Mouse (Mus musculus) common myeloid progenitor, adult 5-6 weeks (primary cell): ENCODE results near the gene Gcnt4. TPM values are rescaled to one million over a fixed set of nuclear protein-coding genes. Genes with fewer than 3 reads are reported as not detected.

ENCODE experiments used
- ATAC-seq: replicated peaks from 2 replicates; pipeline ENCODE4 v1.8.0; 2016; ENCODE audit warnings: low read depth, mild to moderate bottlenecking, moderate TSS enrichment, inconsistent platforms; ENCODE audit not compliant: poor library complexity, severe bottlenecking
- total RNA-seq: library from RNA; stranded (forward); fragments of 200-1000, 187-1606 nt; gene quantifications from 2 replicates; pipeline ENCODE4 v1.2.3, GENCODE M21; 2017

The Gcnt4 gene
- total RNA-seq, 1 experiment from 2014 or later, result 1.5 TPM

DNA sequence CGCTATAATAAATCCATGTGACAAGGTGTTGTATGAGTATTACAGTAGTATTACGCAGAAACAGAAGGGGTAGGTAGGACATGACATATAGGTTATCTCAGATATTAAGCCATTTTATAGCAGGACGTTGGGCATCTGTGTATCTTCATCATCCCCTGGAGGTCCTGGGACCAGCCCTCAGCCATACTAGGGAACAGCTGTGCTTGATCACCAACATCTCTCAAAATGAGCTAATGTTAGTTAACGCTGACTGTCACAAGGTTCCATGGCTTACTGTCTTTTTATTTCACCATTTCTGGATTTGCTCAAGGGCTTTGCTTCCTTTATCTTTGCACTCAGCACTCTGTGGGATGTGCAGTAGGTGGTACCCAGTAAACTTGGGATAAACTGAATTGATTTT is 21.3 kb downstream of the Gcnt4 start:
- no peak for ATAC-seq

DNA sequence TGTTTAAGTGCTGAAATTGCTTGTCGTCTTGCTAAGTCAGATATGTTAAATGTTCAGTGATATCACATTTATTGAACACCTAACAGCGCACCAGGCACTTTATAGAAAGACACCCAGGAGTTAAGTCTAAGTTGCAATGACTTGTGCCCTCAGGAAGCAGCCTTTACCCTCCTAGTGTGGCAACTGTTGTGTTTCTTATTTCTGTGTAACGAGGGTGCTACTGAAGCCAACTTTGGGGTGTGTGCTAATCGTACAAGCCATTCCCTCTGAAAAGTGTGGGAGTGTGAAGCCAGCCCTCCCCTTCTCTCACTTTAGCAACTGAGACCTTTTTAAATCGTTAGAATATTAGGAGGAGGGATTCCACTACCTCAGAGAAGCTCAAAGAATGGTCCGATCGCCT is 23.2 kb downstream of the Gcnt4 start:
- ATAC-seq, result no peak

- ATAC-seq, result no peak
Measured at GRCm38 (mm10) chr13:96951880-96952279, 27.4 kb downstream of the Gcnt4 start.

DNA sequence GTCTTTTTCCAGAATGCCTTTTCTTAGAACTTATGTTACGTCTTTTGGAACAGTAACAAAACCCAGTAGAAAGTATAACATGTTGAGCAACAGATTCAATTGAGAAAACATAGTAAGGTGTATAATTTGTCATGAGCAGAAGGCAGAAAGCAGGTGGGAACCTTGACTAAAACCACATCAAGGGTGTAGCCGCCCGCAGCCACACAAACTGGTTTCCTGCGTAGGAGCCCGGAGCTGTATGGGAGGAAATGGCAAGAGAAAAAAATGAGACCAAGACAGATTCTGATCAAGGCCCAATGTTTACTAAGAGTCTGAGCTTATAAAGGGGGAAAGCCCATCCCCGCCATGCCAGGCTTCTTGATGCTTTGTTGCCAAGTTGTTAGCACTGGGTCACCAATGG is 32.0 kb downstream of the Gcnt4 start:
- peak; percentile 55; the same call in 1 of the 2 replicates for ATAC-seq

DNA sequence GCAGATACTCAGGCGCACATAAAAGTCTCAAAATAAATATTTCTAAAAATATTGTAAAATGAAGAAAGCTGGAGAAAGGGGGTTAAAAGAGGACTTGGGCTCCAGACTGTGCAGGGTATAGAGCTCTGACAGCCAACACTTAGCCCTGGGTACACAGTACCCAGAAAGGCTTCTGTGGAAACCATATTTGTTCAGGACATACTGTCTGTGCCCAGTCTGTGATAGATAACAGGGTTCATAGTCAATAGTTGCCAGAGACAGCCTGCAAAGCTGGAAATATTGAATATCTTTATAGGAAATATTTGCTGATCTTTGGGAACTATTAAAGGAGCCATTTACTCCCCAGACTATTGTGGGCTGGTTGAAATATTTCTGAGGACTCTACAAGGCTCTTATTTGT is 35.5 kb downstream of the Gcnt4 start:
- ATAC-seq, result no peak

DNA sequence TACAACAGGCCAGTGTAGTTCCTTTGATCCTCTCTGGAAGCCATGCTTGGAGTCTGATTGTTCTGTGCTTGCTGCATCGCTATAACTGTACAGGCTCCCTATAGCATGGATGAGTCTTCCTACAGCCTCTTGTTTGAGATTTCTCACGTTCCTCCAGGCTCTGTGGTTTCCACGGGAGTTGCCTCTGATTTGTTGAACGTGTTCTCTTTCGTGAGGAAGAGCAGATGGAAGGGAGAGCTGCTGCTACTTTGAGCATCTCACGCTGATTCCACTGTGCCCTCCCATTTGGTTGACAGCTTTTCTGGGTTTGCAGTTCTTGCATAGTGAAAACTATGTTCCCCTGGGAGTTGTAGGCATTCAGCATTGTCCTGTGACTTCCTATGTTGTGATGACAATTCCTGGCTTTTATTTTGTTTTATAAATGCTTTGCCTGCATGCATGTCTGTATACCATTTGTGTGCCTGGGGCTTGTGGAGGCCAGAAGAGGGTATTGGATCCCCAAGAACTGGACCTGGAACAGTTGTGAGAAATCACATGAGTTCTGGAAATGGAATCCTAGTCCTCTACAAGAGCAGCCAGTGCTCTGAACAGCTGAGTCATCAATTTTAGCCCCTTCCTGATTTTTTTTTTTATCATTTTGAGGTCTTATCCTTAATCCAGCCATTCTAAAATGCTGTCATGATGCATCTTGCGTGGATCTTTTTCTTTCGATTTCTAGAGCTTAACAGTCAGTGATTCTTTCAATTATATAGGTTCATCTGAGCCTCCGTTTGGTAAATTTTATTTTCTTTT is 37.1 kb downstream of the Gcnt4 start:
- no peak for ATAC-seq

DNA sequence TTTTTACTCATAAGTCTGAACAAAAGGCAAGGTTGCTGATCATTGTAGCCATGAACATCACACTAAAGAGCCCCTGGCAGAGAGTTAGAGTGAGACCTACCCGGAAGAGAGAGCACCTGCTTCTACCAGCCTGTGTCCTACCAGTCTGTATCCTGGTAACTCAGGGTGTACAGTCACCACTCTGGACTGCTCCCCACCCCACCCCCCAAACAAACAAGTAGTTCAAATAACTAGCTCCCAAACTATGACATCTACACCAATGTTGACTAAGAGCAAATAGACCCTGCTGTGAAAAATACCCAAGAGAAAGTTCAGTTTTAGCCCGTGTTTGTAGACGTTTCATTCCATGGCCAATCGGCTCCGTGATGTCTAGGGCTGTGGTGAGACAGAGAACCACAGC is 38.3 kb downstream of the Gcnt4 start:
- no peak for ATAC-seq

DNA sequence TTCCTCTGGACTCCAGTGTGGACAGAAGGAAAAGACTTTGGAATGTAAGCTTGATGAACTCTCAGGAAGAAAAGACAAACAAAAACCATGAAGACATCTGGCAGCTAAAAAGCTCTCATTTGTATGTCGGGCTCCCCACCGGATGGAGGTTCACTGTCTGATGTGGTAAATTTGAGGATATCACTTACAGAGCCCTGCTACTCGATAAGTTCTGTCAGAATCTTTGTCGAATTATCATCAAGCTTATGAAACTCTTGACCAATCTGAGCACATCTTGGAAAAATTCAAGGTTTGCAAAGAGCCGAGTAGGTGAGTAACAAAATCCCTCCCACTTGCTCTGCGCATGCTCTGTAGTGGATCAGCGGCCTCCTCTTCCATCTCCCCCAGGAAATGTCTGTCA is 40.5 kb downstream of the Gcnt4 start:
- no peak for ATAC-seq

DNA sequence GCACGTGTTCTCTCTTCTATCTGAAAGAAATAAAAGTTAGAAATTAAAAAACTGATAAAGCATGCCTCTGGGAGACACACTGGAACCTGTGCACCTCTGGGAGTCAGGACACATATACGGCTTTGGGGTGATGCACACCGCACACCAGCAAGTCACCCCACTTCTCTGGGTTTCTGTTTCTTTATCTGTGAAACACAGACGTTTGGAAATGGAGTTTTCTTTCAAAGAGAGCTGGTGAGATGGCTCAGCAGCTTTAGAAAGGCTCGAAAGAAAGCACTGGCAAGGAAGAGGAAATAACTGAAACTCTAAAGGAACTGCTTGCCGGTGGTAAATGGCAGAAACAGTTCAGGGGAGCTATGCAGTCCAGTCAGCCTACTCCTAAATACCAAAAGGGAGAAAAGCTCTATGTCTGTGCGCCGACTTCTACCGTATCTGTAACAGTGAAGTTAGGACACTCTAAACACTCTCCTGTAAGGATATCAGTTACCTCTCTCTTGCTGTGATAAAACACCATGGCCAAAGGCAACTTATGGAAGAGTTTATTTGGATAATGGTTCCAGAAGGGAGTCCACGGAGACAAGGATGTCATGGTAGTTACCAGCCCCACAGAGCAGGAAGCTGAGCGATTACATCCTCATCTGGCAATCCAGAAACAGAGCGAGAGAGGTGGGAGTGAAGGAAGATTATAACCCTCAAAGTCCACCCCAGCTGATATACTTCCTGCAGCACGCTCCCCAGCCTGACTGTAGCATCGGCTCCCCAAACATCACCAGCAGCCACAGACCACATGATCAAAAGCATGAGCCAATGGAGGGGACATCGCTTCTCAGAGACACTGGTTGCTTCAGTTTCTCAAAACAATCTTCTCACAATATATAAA is 42.0 kb downstream of the Gcnt4 start:
- peak; percentile 42; the same call in 1 of the 2 replicates for ATAC-seq

- ATAC-seq, result no peak
Measured at GRCm38 (mm10) chr13:96967091-96967490, 42.6 kb downstream of the Gcnt4 start.

DNA sequence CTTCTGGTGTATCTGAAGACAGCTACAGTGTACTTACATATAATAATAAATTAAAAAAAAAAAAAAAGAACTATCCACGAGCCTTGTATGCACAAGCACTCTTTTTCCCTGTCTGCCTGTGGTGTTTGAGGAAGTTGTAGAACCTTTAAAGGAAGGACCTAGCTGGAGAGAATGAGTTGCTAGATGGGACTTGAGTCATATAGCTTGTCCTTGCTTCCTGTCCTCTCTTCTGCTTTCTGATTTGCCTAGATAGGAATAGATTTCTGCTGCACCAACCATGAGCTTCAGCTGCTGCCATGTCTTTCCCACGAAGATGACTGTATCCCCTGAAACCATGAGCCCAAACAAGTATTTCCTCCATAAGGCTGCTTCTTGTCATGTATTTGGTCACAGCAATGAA is 43.3 kb downstream of the Gcnt4 start:
- ATAC-seq, result 0 out of 2 replicates have a peak, but pooled peaks have one; percentile 25

DNA sequence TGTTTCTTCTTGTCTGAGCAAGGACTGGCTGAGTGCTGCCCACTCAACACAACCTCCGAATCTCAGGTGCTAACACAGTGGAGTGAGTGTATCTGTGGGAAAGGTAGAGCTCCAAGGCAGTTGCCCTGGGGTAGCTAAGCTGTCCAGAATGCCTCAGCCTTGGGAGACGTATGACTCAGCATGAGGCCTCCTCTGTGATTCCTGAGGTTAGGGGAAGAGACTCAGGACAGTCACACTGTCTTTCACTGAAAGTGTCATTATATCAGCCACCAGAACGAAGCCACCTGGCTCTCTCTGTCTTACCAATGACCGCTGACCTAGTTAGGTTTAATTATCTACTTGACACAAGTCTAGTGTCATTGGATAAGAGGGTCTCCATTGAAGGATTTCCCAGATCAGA is 46.6 kb downstream of the Gcnt4 start:
- ATAC-seq, result no peak

DNA sequence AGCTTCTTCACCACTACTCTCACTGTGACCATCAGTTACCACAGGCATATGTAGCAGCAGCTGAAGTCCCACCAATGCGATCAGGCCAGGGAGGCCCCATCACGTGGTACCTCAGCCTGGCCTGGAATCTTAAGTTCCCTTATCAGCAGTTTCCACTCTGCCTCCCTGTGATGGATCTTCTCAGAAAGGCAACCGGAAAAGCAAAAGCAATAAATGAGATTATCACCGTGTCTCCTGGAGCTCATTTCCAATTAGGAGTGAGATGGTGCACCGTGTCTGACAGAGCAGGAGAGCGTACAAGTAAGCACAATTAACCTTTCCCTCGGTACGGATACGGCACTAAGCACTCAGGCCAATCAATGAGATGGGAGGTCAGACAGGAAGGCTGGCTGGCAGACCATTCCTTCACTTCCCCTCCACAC is 47.4 kb downstream of the Gcnt4 start:
- no peak for ATAC-seq

- ATAC-seq, result no peak
Measured at GRCm38 (mm10) chr13:96973318-96973717, 48.8 kb downstream of the Gcnt4 start.

DNA sequence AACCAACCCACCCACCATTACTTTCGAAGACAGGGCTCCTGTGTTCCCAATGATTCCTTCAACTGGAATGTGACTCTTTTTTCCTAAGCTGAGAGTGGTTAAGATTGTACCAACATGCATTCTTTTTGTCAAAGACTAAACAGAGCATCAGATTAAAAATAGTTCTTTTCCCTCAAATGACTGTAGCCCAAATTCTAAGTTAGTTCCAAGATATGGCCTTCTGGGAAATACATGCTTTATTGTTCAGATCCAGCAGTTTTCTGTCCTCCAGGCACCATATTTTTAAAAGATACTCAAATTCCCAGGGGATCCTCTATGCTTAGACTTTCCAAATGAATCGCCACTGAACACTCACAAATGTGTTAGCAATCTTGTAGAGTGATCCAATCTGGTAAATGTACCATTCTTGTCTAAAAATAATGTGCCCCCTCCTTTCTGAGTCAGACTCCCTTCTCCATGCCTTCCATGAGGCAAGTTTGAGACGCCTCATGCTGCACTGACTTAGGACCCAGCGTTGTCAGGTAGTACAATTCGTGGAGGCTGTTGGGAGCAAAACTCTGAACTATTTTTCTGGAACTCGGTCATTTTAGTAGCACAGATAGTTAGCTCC is 52.6 kb downstream of the Gcnt4 start:
- no peak for ATAC-seq

DNA sequence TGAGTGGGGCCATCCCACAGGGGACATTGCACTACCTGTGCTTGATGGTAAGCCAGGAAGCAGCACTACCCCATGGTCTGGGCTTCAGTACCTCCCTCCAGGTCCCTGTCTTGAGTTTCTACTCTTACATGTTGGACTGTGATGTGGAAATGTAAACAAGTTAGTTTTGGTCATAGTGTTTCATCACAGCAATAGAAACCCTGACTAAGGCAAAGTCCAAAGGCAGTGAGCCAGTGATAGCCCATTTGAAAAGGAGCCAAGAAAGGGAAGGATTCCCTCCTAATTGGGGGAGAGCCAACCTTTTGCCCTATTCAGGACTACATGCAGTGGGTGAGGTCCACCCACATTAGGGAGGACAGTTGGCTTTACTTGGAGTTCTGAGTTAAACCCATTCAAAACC is 56.1 kb downstream of the Gcnt4 start:
- ATAC-seq, result no peak

DNA sequence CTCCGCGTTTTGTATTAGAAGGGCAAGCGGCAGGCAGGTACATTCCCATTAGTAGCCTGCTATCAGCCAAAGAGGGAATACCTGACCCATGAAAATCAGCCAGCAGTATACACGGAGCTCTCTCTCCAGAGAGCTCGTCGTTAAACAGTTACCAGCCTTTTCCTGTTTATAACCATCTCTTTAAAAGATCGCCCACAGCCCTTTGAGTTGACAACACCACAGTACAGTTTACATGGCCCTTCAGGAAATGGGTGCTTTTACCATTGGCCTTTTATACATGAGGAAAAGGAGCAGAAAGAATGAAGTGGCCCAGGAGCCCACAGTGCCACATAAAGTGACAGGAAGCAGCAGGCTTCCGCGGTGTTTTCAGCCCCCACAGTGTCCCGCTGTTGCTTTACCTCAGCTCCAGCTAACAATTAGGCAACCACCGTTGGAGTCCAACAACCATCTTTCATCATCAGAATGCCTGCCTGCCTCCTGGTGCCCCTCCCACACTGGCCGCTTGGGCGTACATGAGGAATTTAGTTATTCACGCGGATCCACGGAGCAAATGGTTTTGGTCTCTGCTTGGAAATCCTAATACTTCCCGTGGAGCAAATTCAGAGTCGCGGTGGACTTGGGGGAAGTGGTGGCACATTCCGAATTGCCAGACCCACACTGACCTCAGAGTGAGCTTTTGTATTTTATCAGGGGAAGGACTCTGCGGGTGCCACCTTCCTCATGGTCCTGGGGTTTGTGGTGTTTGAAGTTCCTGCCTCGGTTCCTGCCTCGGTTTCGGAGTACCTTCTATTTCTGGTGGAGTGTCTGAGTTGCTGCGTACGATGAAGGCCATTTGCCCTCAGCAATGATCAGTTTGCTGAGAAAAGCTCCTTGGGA is 59.0 kb downstream of the Gcnt4 start:
- peak; percentile 81 for ATAC-seq

DNA sequence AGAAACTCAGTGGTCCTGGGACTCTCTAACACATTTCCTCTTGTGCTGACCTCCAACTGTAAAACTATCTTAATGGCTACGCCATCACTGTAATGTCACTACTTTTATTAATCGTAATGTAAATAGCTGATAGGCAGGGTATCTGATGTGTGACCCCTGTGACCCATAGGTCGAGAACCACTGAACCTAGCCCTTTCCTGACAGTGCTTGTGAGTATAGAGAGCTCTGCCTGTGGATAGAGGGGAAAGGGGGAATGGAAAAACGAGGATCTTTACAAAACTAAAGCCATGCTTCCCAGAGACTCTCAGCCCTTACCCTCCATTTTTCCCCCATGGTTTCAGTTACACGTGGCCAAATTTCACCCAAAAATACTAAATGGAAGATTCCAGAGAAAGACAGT is 60.2 kb downstream of the Gcnt4 start:
- no peak for ATAC-seq

DNA sequence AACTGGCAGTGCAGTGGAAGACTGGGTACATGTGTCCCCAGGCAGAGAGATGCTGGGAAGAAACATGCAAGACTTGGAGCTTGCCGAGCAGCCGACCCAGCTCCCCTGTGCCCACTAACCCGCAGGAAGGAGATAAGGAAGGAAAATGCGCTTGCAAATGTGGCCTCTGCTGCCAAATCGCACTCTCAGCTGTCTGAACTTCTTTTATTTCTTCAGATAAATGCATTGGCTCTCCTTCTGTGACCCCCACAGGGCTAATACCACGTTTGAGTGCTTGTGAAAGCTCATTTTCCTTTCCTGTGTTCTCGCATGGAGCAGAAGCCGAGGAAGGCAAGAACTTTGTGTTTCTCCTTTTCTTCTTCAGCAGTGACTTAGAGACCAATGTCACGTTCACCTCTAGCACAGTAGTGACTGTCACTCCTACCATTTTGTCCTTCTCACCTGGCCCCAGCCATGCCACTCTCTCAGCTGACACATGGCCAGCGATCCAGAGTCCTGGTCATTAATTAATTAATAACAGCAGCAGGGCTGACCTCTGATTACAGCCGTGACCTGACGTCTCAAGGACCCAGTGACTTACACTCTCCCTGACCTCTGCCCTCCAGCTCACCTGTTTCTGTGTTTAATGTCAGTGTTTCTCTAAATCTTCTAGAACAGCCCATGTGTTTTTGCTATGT is 61.2 kb downstream of the Gcnt4 start:
- peak; percentile 40 for ATAC-seq
